Mouse (Mus musculus) adrenal gland, postnatal 4 days (tissue): Measurements from ENCODE around the gene Mfsd12. TPM values are rescaled to one million over a fixed set of nuclear protein-coding genes. Genes with fewer than 3 reads are reported as not detected.

Experiments used
- DNase-seq, 2 experiments: peaks; one replicate each; pipeline ENCODE4 v3.0.0; 2021 to 2022; ENCODE audit warnings: low spot score in 2 of 2, mixed read lengths in 2 of 2
- microRNA-seq: library from miRNA; unstranded; fragments of <30 nt; microRNA quantifications from one replicate; pipeline ENCODE4 v1.2.0, GENCODE M21; 2021
- total RNA-seq, 2 experiments: library from RNA; stranded (reverse); gene quantifications; 2 replicates each; pipeline ENCODE4 v1.2.3; 2021

The Mfsd12 gene
- total RNA-seq, 2 experiments from 2014 or later = 21.2 to 22.0 TPM

DNA sequence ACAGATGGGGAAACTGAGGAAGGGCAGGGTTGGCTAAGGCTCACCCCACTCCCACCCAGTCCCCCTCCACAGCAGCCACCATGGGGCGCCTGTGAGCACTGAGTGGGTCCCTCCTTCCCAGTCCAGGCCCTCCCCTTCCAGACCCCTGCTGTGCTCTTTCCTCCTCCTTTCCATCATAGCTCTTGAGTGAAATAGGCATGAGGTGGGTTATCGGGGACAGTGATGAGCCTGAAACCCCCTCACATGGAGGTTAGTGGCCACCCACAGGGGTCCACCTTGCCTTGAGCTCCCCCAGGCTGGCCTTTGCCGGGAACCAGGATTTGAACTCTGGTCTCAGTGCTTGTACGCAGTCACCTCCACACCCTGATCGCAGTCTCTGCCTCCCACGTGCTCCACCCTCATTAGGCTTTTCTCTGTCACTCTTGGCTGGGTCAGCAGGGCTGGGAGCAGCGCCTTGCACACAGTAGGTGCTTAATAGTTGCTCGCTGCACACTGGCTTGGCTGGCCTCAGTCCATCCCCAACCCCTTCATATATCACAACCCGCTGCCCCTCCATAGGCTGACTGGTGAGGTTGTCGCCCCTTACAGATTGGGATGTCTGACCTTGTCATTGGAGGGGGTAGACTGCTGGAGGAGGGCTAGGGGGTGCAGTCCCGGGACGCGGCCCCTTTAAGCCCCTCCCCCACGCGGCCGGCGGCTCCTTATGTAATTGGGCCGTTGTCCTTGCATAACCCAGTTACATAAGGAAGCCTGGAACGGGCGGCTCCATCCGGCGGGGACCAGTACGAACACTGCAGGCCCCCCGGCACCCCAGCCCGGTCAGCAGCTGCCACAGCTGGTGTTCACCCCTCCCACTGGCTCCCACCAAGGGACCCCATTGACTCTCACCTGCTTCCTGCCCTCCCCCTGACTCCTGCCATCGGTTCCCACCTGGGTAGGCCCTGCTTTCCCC, 56.3 kb downstream of the Mfsd12 start:
- DNase-seq = peak in 1 of 2 experiments; percentile 70

- no peak for DNase-seq
Measured at GRCm38 (mm10) chr10:81414682-81415081, 57.4 kb downstream of the Mfsd12 start.

- no peak for DNase-seq
Measured at GRCm38 (mm10) chr10:81415146-81415545, 57.9 kb downstream of the Mfsd12 start.

Small RNA genes lying within 50 kb of the gene (microRNA-seq; reads per million reads assigned to microRNA genes)
- gene Mir6913 = not detected

Other genes starting within 250 kb of the Mfsd12 start
- 10 to 100 TPM; 71.8 to 76.6 TPM for gene Zbtb7a, start 222.3 kb upstream of the Mfsd12 start, total RNA-seq
- 10 to 100 TPM; 34.0 to 34.4 TPM for gene Pias4, start 189.6 kb upstream of the Mfsd12 start, total RNA-seq
- 1,000 to 10,000 TPM; 1,728 to 1,734 TPM for gene Eef2, start 180.9 kb upstream of the Mfsd12 start, total RNA-seq
- gene Dapk3, start 174.5 kb upstream of the Mfsd12 start, total RNA-seq = 10 to 100 TPM; 53.4 to 63.6 TPM
- gene 4930442H23Rik, start 173.6 kb upstream of the Mfsd12 start, total RNA-seq = not detected
- gene Nmrk2, start 155.4 kb upstream of the Mfsd12 start, total RNA-seq = under 1 TPM in 1 of 2 experiments, not detected in 1; 0.20 TPM
- gene Atcay, start 126.7 kb upstream of the Mfsd12 start, total RNA-seq = 1 to 10 TPM; 5.3 to 5.4 TPM
- 10 to 100 TPM; 20.9 to 21.7 TPM for gene Zfr2, start 124.3 kb upstream of the Mfsd12 start, total RNA-seq
- gene Matk, start 104.6 kb upstream of the Mfsd12 start, total RNA-seq = 1 to 10 TPM; 2.9 to 3.0 TPM
- gene Mrpl54, start 90.6 kb upstream of the Mfsd12 start, total RNA-seq = 100 to 1,000 TPM; 107 to 108 TPM
- gene Apba3, start 90.5 kb upstream of the Mfsd12 start, total RNA-seq = 10 to 100 TPM; 47.8 to 49.5 TPM
- 1 to 10 TPM; 1.8 to 3.1 TPM for gene Tjp3, start 65.9 kb upstream of the Mfsd12 start, total RNA-seq
- gene Pip5k1c, start 64.5 kb upstream of the Mfsd12 start, total RNA-seq = 10 to 100 TPM; 65.2 to 71.1 TPM
- 10 to 100 TPM; 43.8 to 44.4 TPM for gene Cactin, start 36.4 kb upstream of the Mfsd12 start, total RNA-seq
- 10 to 100 TPM; 27.3 to 30.6 TPM for gene Tbxa2r, start 28.8 kb upstream of the Mfsd12 start, total RNA-seq
- gene Gipc3, start 14.2 kb upstream of the Mfsd12 start, total RNA-seq = 1 to 10 TPM; 2.3 to 2.6 TPM
- gene Hmg20b, start 7.0 kb upstream of the Mfsd12 start, total RNA-seq = 100 to 1,000 TPM; 107 to 108 TPM
- gene 4930404N11Rik, start 8.3 kb downstream of the Mfsd12 start, total RNA-seq = 1 to 10 TPM; 6.3 to 8.2 TPM
- 10 to 100 TPM; 69.1 to 70.7 TPM for gene Fzr1, start 21.0 kb downstream of the Mfsd12 start, total RNA-seq
- gene Dohh, start 26.9 kb downstream of the Mfsd12 start, total RNA-seq = 10 to 100 TPM; 49.4 to 49.7 TPM
- gene Gm48551, start 27.0 kb downstream of the Mfsd12 start, total RNA-seq = 1 to 10 TPM; 1.7 to 1.8 TPM
- gene Gm48552, start 31.5 kb downstream of the Mfsd12 start, total RNA-seq = 1 to 10 TPM; 2.6 to 4.1 TPM
- 10 to 100 TPM in 1 of 2 experiments, 1 to 10 TPM in 1; 1.2 to 13.2 TPM for gene Smim24, start 35.6 kb downstream of the Mfsd12 start, total RNA-seq
- gene Nfic, start 98.1 kb downstream of the Mfsd12 start, total RNA-seq = 100 to 1,000 TPM; 120 to 129 TPM
- 1 to 10 TPM; 3.5 to 4.2 TPM for gene Celf5, start 125.2 kb downstream of the Mfsd12 start, total RNA-seq
- gene Ncln, start 138.9 kb downstream of the Mfsd12 start, total RNA-seq = 100 to 1,000 TPM; 107 to 117 TPM
- gene S1pr4, start 142.6 kb downstream of the Mfsd12 start, total RNA-seq = 1 to 10 TPM; 2.0 to 2.7 TPM
- 1 to 10 TPM in 1 of 2 experiments, under 1 TPM in 1; 0.67 to 1.2 TPM for gene Gna15, start 166.7 kb downstream of the Mfsd12 start, total RNA-seq
- 10 to 100 TPM; 74.2 to 74.4 TPM for gene Gna11, start 187.7 kb downstream of the Mfsd12 start, total RNA-seq
- 100 to 1,000 TPM; 639 to 647 TPM for gene Aes, start 202.0 kb downstream of the Mfsd12 start, total RNA-seq
- 10 to 100 TPM; 24.9 to 30.4 TPM for gene Tle2, start 217.1 kb downstream of the Mfsd12 start, total RNA-seq
- 10 to 100 TPM; 12.8 to 20.2 TPM for gene Tle6, start 243.6 kb downstream of the Mfsd12 start, total RNA-seq
- gene BC025920, start 248.8 kb downstream of the Mfsd12 start, total RNA-seq = 1 to 10 TPM; 1.1 to 2.1 TPM